Mouse (Mus musculus): ENCODE data around the gene Wnt9a. TPM values are rescaled to one million over a fixed set of nuclear protein-coding genes. Genes with fewer than 3 reads are reported as not detected.

Wnt9a gene
- polyA plus RNA-seq, 1 experiment = 1.8 TPM

GRCm38 (mm10) chr11:59264593-59264992 is 42.1 kb upstream of the Wnt9a start:
- no peak overlapping the region for H3ac ChIP-seq (ENCODE audit: control insufficient read depth, insufficient read length, low read depth)
- TF ChIP-seq CEBPB (IDR thresholded peaks at IDR 0.05; ENCODE audit: low read depth) (no peak), FOSL1 (IDR thresholded peaks at IDR 0.05; ENCODE audit: insufficient read depth, low read length, poor library complexity, severe bottlenecking) (no peak), MYOG (IDR thresholded peaks at IDR 0.05; ENCODE audit: control insufficient read depth, extremely low read depth, insufficient read length) (no peak), USF1 (IDR thresholded peaks at IDR 0.05; ENCODE audit: low read depth) (no peak), CTCF (IDR thresholded peaks at IDR 0.05; ENCODE audit: control insufficient read depth, insufficient read depth, insufficient read length) (no peak), MAX (IDR thresholded peaks at IDR 0.05) (no peak), MYOD1 (IDR thresholded peaks at IDR 0.05; ENCODE audit: control insufficient read depth, insufficient read length, low read depth) (no peak)
- peaks cover 69% of the 10 kb centered on the region for H3K27me3 ChIP-seq (ENCODE audit: control insufficient read depth, insufficient read depth, insufficient read length)
- no peaks in the 10 kb centered on the region for H3K79me3 ChIP-seq (ENCODE audit: low read depth)
- H3K79me2 ChIP-seq (ENCODE audit: control insufficient read depth, insufficient read depth) = no peaks in the 10 kb centered on the region
- no peaks in the 10 kb centered on the region for H3K36me3 ChIP-seq (ENCODE audit: control insufficient read depth, insufficient read depth)
- H3K4me3 ChIP-seq (ENCODE audit: insufficient read depth, poor library complexity, severe bottlenecking) = no peak overlapping the region

- Histone ChIP-seq H3K27me3 (ENCODE audit: control insufficient read depth, insufficient read depth, insufficient read length) (peaks cover 65% of the 10 kb centered on the region), H3K79me2 (ENCODE audit: control insufficient read depth, insufficient read depth) (no peaks in the 10 kb centered on the region), H3K79me3 (ENCODE audit: low read depth) (no peaks in the 10 kb centered on the region), H3K4me3 (ENCODE audit: insufficient read depth, poor library complexity, severe bottlenecking) (no peak overlapping the region), H3ac (ENCODE audit: control insufficient read depth, insufficient read length, low read depth) (no peak overlapping the region), H3K36me3 (ENCODE audit: control insufficient read depth, insufficient read depth) (no peaks in the 10 kb centered on the region)
- TF ChIP-seq FOSL1 (IDR thresholded peaks at IDR 0.05; ENCODE audit: insufficient read depth, low read length, poor library complexity, severe bottlenecking) (no peak), CTCF (IDR thresholded peaks at IDR 0.05; ENCODE audit: control insufficient read depth, insufficient read depth, insufficient read length) (no peak), MAX (IDR thresholded peaks at IDR 0.05) (no peak), CEBPB (IDR thresholded peaks at IDR 0.05; ENCODE audit: low read depth) (no peak), USF1 (IDR thresholded peaks at IDR 0.05; ENCODE audit: low read depth) (no peak), MYOG (IDR thresholded peaks at IDR 0.05; ENCODE audit: control insufficient read depth, extremely low read depth, insufficient read length) (no peak), MYOD1 (IDR thresholded peaks at IDR 0.05; ENCODE audit: control insufficient read depth, insufficient read length, low read depth) (no peak)
Observed at GRCm38 (mm10) chr11:59265154-59265813, 41.4 kb upstream of the Wnt9a start.

GRCm38 (mm10) chr11:59266727-59267126 is 40.0 kb upstream of the Wnt9a start:
- no peak overlapping the region for H3ac ChIP-seq (ENCODE audit: control insufficient read depth, insufficient read length, low read depth)
- H3K27me3 ChIP-seq (ENCODE audit: control insufficient read depth, insufficient read depth, insufficient read length) = peaks cover 52% of the 10 kb centered on the region
- no peaks in the 10 kb centered on the region for H3K79me3 ChIP-seq (ENCODE audit: low read depth)
- no peak for TF ChIP-seq MYOD1 (IDR thresholded peaks at IDR 0.05; ENCODE audit: control insufficient read depth, insufficient read length, low read depth)
- no peak for TF ChIP-seq CEBPB (IDR thresholded peaks at IDR 0.05; ENCODE audit: low read depth)
- TF ChIP-seq USF1 (IDR thresholded peaks at IDR 0.05; ENCODE audit: low read depth) = no peak
- no peak for TF ChIP-seq MYOG (IDR thresholded peaks at IDR 0.05; ENCODE audit: control insufficient read depth, extremely low read depth, insufficient read length)
- TF ChIP-seq MAX (IDR thresholded peaks at IDR 0.05) = no peak
- TF ChIP-seq FOSL1 (IDR thresholded peaks at IDR 0.05; ENCODE audit: insufficient read depth, low read length, poor library complexity, severe bottlenecking) = no peak
- TF ChIP-seq CTCF (IDR thresholded peaks at IDR 0.05; ENCODE audit: control insufficient read depth, insufficient read depth, insufficient read length) = no peak
- no peaks in the 10 kb centered on the region for H3K79me2 ChIP-seq (ENCODE audit: control insufficient read depth, insufficient read depth)
- H3K4me3 ChIP-seq (ENCODE audit: insufficient read depth, poor library complexity, severe bottlenecking) = no peak overlapping the region
- H3K36me3 ChIP-seq (ENCODE audit: control insufficient read depth, insufficient read depth) = no peaks in the 10 kb centered on the region

GRCm38 (mm10) chr11:59274184-59274583 is 32.5 kb upstream of the Wnt9a start:
- no peaks in the 10 kb centered on the region for H3K79me3 ChIP-seq (ENCODE audit: low read depth)
- H3K27me3 ChIP-seq (ENCODE audit: control insufficient read depth, insufficient read depth, insufficient read length) = peaks cover 39% of the 10 kb centered on the region
- H3K36me3 ChIP-seq (ENCODE audit: control insufficient read depth, insufficient read depth) = no peaks in the 10 kb centered on the region
- TF ChIP-seq MYOD1 (IDR thresholded peaks at IDR 0.05; ENCODE audit: control insufficient read depth, insufficient read length, low read depth) (no peak), CTCF (IDR thresholded peaks at IDR 0.05; ENCODE audit: control insufficient read depth, insufficient read depth, insufficient read length) (no peak), CEBPB (IDR thresholded peaks at IDR 0.05; ENCODE audit: low read depth) (no peak), MYOG (IDR thresholded peaks at IDR 0.05; ENCODE audit: control insufficient read depth, extremely low read depth, insufficient read length) (no peak), USF1 (IDR thresholded peaks at IDR 0.05; ENCODE audit: low read depth) (no peak), FOSL1 (IDR thresholded peaks at IDR 0.05; ENCODE audit: insufficient read depth, low read length, poor library complexity, severe bottlenecking) (no peak), MAX (IDR thresholded peaks at IDR 0.05) (no peak)
- no peak overlapping the region for H3K4me3 ChIP-seq (ENCODE audit: insufficient read depth, poor library complexity, severe bottlenecking)
- H3K79me2 ChIP-seq (ENCODE audit: control insufficient read depth, insufficient read depth) = no peaks in the 10 kb centered on the region
- H3ac ChIP-seq (ENCODE audit: control insufficient read depth, insufficient read length, low read depth) = no peak overlapping the region

GRCm38 (mm10) chr11:59276877-59277276 is 29.9 kb upstream of the Wnt9a start:
- peaks cover 62% of the 10 kb centered on the region for H3K27me3 ChIP-seq (ENCODE audit: control insufficient read depth, insufficient read depth, insufficient read length)
- H3K36me3 ChIP-seq (ENCODE audit: control insufficient read depth, insufficient read depth) = no peaks in the 10 kb centered on the region
- no peaks in the 10 kb centered on the region for H3K79me2 ChIP-seq (ENCODE audit: control insufficient read depth, insufficient read depth)
- TF ChIP-seq MYOD1 (IDR thresholded peaks at IDR 0.05; ENCODE audit: control insufficient read depth, insufficient read length, low read depth) (no peak), MAX (IDR thresholded peaks at IDR 0.05) (no peak), CTCF (IDR thresholded peaks at IDR 0.05; ENCODE audit: control insufficient read depth, insufficient read depth, insufficient read length) (no peak), CEBPB (IDR thresholded peaks at IDR 0.05; ENCODE audit: low read depth) (no peak), FOSL1 (IDR thresholded peaks at IDR 0.05; ENCODE audit: insufficient read depth, low read length, poor library complexity, severe bottlenecking) (no peak), MYOG (IDR thresholded peaks at IDR 0.05; ENCODE audit: control insufficient read depth, extremely low read depth, insufficient read length) (no peak), USF1 (IDR thresholded peaks at IDR 0.05; ENCODE audit: low read depth) (no peak)
- no peak overlapping the region for H3ac ChIP-seq (ENCODE audit: control insufficient read depth, insufficient read length, low read depth)
- H3K79me3 ChIP-seq (ENCODE audit: low read depth) = no peaks in the 10 kb centered on the region
- no peak overlapping the region for H3K4me3 ChIP-seq (ENCODE audit: insufficient read depth, poor library complexity, severe bottlenecking)

Data from C2C12 (cell line).